Mouse (Mus musculus) midbrain, embryonic 11.5 days (tissue): ENCODE results near the gene Hmmr. TPM values are rescaled to one million over a fixed set of nuclear protein-coding genes. Genes with fewer than 3 reads are reported as not detected.

Experiments
- ATAC-seq: fragments of 200-750 bp; cut with Nextera tagmentation; 2 replicates; pipeline ENCODE4 v1.8.0; 2017; ENCODE audit warnings: moderate TSS enrichment, moderate library complexity; ENCODE audit not compliant: low FRiP score
- DNase-seq: peaks from one replicate; pipeline ENCODE4 v3.0.0; 2015; ENCODE audit warnings: low spot score; ENCODE audit errors: missing footprints
- H3K27ac ChIP-seq: fragments of 300-500 bp; sonication (generic); 2 replicates; pipeline ENCODE4 v1.5.1; 2014; ENCODE audit warnings: low read depth, low read length
- H3K27me3 ChIP-seq: fragments of 300-500 bp; sonication (generic); 2 replicates; pipeline ENCODE4 v1.6.1; 2014; ENCODE audit warnings: mild to moderate bottlenecking, low read length, moderate library complexity, mixed read lengths; ENCODE audit not compliant: control insufficient read depth, insufficient read depth
- H3K36me3 ChIP-seq: fragments of 300-500 bp; sonication (generic); 2 replicates; pipeline ENCODE4 v1.6.1; 2014; ENCODE audit warnings: mild to moderate bottlenecking, low read length, moderate library complexity, mixed read lengths; ENCODE audit not compliant: control insufficient read depth, insufficient read depth
- H3K4me1 ChIP-seq: fragments of 300-500 bp; sonication (generic); 2 replicates; pipeline ENCODE4 v1.6.1; 2014; ENCODE audit warnings: low read length; ENCODE audit not compliant: control insufficient read depth, insufficient read depth
- H3K4me2 ChIP-seq: fragments of 300-500 bp; sonication (generic); 2 replicates; pipeline ENCODE4 v1.6.1; 2014; ENCODE audit warnings: mild to moderate bottlenecking, moderate library complexity
- H3K4me3 ChIP-seq: fragments of 300-500 bp; sonication (generic); 2 replicates; pipeline ENCODE4 v1.5.1; 2014; ENCODE audit warnings: low read depth, low read length
- H3K9ac ChIP-seq: fragments of 300-500 bp; sonication (generic); 2 replicates; pipeline ENCODE4 v1.6.1; 2014; ENCODE audit warnings: low read length
- H3K9me3 ChIP-seq: fragments of 300-500 bp; sonication (generic); 2 replicates; pipeline ENCODE4 v1.6.1; 2016; ENCODE audit warnings: low read length; ENCODE audit not compliant: control insufficient read depth
- WGBS: fragments of 180-500 bp; shearing (Covaris S2); extraction: QIAGEN DNeasy Blood & Tissue Kit; methylation state at CpG from one replicate; pipeline ENCODE4 v1.1.7; 2014; 5-methylcytosine and 5-hydroxymethylcytosine counted together
- polyA plus RNA-seq: library from polyadenylated mRNA; unstranded; fragments of >200 nt; fragmentation: Nextera tagmentation; extraction: Ambion mirVana; gene quantifications from 2 replicates; pipeline ENCODE4 v1.2.1, GENCODE M21; 2014

The Hmmr gene
- polyA plus RNA-seq, 1 experiment from 2014 or later = 66.1 TPM

DNA sequence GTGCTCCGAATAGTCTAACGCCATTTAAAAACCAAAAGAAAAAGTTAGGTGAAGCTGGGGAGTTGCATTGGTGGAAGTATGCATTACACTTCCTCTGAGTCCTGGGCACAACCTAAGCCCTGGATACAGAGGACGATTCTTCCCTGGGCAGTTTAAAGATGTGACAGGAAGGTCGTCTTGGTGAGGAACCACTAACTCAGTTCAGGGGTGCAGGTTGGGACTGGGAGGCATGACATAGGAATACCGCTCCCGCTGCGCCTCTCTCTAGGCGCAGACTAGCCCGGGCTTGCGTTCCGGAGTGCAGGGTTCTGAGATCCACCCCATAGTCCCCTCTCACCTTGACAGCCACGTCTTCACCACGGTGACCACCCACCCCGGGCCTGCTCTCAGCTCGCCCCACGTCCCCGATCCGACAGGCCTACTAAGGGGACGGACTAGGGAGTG is 21.5 kb upstream of the Hmmr start:
- Histone ChIP-seq H3K27me3 (no peaks in the 10 kb centered on the region), H3K4me1 (peaks cover 6% of the 10 kb centered on the region), H3K4me2 (peak overlapping the region; percentile 87), H3K36me3 (no peaks in the 10 kb centered on the region), H3K27ac (no peak overlapping the region; the same call in 1 of the 2 replicates), H3K4me3 (peak overlapping the region; percentile 77), H3K9me3 (no peaks in the 10 kb centered on the region), H3K9ac (peak overlapping the region; percentile 86)
- ATAC-seq (no peak), DNase-seq (peak; percentile 92)
- 4% methylated on average over 19 of the region's 19 CpGs for WGBS

DNA sequence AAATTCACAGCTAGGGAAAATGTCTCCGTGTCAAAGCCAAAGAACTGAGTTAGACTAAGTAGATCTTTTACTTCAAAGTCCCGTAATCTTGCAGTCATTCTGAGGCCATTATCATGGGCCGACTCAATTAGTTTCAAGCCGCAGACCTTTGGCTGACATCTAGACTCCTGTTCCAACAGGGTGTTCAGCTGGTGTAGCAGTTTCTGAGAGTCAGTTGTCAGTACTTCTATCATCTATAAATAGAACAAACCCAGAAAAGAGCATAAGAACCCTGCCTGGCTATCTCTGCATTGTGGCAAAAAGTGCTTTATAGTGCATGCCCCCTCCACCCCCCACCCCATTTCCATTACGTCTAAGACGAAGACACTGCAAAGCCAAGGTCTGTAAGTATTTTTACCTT is 20.6 kb upstream of the Hmmr start:
- H3K27me3 ChIP-seq = no peaks in the 10 kb centered on the region
- H3K4me3 ChIP-seq = no peak overlapping the region
- ATAC-seq = no peak
- no peaks in the 10 kb centered on the region for H3K9me3 ChIP-seq
- H3K9ac ChIP-seq = no peak overlapping the region
- WGBS = 82% methylated on average over 6 of the region's 6 CpGs
- no peaks in the 10 kb centered on the region for H3K36me3 ChIP-seq
- no peak overlapping the region for H3K4me2 ChIP-seq
- peaks cover 6% of the 10 kb centered on the region for H3K4me1 ChIP-seq
- no peak overlapping the region for H3K27ac ChIP-seq
- DNase-seq = no peak

DNA sequence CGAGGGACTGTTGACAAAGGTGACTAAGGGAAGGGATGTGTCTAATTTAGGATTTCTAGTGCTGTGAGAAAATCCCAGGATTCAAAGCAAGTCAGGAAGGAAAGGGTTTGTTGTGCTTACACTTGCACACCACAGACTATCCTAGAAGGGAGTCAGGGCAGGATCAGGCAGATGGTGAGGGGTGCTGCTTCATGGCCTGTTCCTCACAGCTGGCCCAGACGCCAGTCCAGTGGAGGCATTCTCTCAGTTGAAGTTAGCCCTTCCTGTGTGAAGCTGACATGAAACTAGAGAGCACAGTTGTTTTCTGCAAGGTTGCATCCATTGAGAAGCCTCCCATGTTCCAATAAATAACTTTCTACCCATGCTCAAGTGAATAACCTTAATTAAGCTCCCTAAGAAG is 14.5 kb upstream of the Hmmr start:
- Histone ChIP-seq H3K4me3 (no peak overlapping the region), H3K4me2 (no peak overlapping the region), H3K4me1 (no peaks in the 10 kb centered on the region), H3K27ac (no peak overlapping the region), H3K9me3 (no peaks in the 10 kb centered on the region), H3K36me3 (no peaks in the 10 kb centered on the region), H3K27me3 (no peaks in the 10 kb centered on the region), H3K9ac (no peak overlapping the region)
- ATAC-seq (no peak), DNase-seq (no peak)
- 70% methylated on average over 2 of the region's 2 CpGs for WGBS

DNA sequence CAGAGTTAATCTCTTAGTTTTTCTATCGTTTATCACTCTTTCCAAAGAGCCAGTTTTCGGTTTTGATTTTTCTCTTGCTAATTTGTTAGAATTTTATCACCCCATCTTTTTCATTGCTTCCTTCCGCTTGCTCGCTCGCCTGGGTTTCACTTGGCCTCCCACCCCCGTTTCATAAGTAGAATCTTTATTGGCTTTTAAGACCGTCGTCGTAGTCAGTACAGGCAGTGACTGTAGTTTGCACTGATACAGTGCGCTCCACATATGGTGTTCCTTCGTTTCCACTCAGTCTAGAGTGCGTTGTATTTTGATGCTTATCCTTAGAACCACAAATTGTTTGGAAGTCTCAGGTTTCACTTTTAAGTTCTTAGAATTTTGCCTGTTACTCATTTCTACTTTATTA is 13.1 kb upstream of the Hmmr start:
- H3K36me3 ChIP-seq = no peaks in the 10 kb centered on the region
- H3K4me2 ChIP-seq = no peak overlapping the region
- no peak overlapping the region for H3K9ac ChIP-seq
- 93% methylated on average over 12 of the region's 12 CpGs for WGBS
- ATAC-seq = no peak
- H3K27ac ChIP-seq = no peak overlapping the region
- no peaks in the 10 kb centered on the region for H3K9me3 ChIP-seq
- no peak for DNase-seq
- H3K4me1 ChIP-seq = no peaks in the 10 kb centered on the region
- no peaks in the 10 kb centered on the region for H3K27me3 ChIP-seq
- H3K4me3 ChIP-seq = no peak overlapping the region

DNA sequence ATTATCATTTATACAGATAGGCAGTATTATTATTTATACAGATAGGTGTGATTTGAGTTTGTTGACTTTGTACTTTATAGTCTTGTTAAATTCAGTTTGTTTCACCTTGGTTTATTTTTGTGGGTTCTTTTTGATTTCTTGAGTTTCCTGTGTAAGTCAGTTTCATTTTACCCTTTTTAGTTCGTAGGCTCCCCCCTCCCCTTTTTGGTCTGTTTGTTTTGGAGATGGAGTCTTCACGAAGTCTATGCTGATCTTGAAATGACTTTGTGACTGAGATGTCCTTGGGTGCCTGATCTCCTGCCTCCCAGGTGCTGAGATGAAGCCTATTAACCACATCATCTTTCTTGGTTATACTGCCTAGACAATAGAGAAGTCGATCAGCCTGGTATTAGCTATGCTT is 11.1 kb upstream of the Hmmr start:
- no peaks in the 10 kb centered on the region for H3K36me3 ChIP-seq
- H3K4me1 ChIP-seq = no peaks in the 10 kb centered on the region
- H3K27me3 ChIP-seq = no peaks in the 10 kb centered on the region
- H3K4me2 ChIP-seq = no peak overlapping the region
- H3K9me3 ChIP-seq = no peaks in the 10 kb centered on the region
- H3K27ac ChIP-seq = no peak overlapping the region
- no peak overlapping the region for H3K9ac ChIP-seq
- DNase-seq (no peak), ATAC-seq (no peak)
- no peak overlapping the region for H3K4me3 ChIP-seq
- WGBS = 88% methylated on average over 3 of the region's 3 CpGs

DNA sequence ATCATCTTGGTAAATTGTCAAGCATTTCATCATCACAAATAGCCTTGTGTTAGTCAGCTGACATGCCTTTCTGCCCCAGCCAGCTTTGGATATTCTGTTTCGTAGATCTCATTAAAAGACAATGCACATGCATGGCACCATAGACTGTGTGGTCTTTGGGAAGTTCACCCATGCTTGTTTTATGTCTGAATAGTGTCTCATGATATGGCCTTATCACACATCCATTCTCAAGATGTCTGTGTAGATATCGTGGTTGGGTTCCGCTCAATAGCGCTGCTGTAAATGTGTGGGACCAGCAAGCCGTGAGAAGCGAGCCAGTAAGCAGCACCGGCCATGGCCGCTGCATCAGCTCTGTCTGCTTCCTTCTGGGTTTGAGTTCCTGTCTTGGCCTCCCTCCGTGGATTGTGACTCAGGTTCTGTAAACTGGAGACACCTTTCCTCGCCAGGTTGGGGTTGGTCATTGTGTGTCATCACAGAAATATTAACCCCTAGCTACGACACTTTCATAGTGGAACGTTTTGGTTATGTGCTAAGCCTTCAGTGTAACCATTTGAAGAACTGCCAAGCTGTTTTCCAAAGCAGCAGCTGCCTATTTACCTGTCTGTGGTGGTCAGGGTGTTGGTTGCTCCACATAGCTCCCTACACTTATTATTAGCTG is 8.5 kb upstream of the Hmmr start:
- WGBS = 94% methylated on average over 12 of the region's 12 CpGs
- peaks cover 6% of the 10 kb centered on the region; the same call in 1 of the 2 replicates for H3K36me3 ChIP-seq
- H3K4me1 ChIP-seq = no peaks in the 10 kb centered on the region
- DNase-seq (no peak), ATAC-seq (no peak)
- H3K4me3 ChIP-seq = no peak overlapping the region
- no peak overlapping the region for H3K27ac ChIP-seq
- H3K27me3 ChIP-seq = no peaks in the 10 kb centered on the region
- H3K4me2 ChIP-seq = no peak overlapping the region
- no peak overlapping the region for H3K9ac ChIP-seq
- H3K9me3 ChIP-seq = no peaks in the 10 kb centered on the region

DNA sequence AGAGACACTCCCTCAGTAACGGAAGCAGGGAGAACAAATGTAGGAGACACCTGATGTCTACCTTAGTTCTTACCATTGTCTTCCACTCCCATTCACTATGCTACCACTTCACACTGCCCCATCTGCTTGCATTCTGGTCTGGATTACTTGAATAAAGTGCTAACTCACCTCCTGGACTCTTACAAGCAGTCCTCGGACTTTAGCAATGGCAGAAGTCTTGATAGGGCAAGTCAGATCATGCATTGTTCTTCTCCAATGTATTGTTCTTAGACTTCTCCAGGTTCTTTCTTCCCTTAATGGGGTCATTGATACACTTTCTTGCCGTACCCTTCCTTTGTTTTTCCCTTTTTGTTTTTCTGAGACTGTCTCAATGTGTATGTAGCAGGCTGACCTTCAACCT is 4.1 kb upstream of the Hmmr start:
- Histone ChIP-seq H3K4me3 (no peak overlapping the region), H3K36me3 (peaks cover 8% of the 10 kb centered on the region; the same call in 1 of the 2 replicates), H3K27me3 (no peaks in the 10 kb centered on the region), H3K4me2 (no peak overlapping the region), H3K9me3 (no peaks in the 10 kb centered on the region), H3K9ac (no peak overlapping the region), H3K27ac (no peak overlapping the region), H3K4me1 (peaks cover 14% of the 10 kb centered on the region)
- no peak for DNase-seq
- WGBS = 89% methylated on average over 3 of the region's 3 CpGs
- ATAC-seq = no peak

DNA sequence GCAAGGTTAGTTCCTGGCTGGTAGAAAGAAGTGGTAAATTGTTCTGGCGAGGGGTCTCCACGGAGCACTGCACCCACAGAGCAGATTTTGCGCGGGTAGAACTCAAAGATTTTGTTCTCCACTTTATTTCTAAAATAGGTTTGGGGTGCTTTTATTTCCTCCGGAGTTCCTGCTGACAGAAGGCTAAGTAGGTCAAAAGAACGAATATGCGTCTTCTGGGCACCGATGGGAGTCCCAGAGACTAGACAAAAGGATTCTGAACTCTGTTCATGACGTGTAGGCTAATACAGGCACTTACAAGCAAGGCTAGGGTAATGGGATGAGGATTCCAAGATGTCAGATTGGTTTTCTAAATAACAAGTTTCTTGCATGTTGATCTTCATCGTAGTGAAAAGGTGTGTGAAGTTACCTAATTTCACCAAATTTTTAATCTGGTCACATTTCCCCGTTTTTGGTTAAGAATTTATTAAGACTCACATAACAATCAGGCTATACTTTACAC is 1.1 kb upstream of the Hmmr start:
- Histone ChIP-seq H3K4me1 (peaks cover 22% of the 10 kb centered on the region), H3K4me2 (peak overlapping the region; percentile 72), H3K27ac (peak overlapping the region; percentile 76; the same call in 1 of the 2 replicates), H3K27me3 (no peaks in the 10 kb centered on the region), H3K36me3 (peaks cover 8% of the 10 kb centered on the region; the same call in 1 of the 2 replicates), H3K4me3 (peak overlapping the region; percentile 86), H3K9ac (peak overlapping the region; percentile 97), H3K9me3 (no peaks in the 10 kb centered on the region)
- no peak for ATAC-seq
- 5% methylated on average over 11 of the region's 11 CpGs for WGBS
- peak; percentile 91 for DNase-seq

DNA sequence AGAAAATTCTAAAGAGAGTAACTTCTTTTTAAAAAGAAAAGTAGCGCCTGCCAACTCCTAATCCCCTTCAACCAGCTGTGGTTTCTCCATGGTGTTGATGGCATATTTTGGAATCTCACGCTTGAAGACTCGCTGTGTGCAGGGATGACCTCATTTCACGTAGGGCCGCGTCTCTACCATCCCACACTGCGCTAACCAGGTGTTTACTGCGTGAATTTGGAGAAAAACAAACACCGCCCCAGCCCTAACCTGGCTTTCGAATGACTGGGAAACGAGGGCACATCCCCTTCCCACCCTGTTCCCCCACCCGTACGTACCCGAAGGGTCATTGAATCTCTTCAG is 254 bp downstream of the Hmmr start:
- no peak overlapping the region; the same call in 1 of the 2 replicates for H3K27ac ChIP-seq
- H3K9ac ChIP-seq = peak overlapping the region; percentile 69
- under 1% methylated on average over 14 of the region's 14 CpGs for WGBS
- no peak for DNase-seq
- peak; percentile 63 for ATAC-seq
- peaks cover 8% of the 10 kb centered on the region; the same call in 1 of the 2 replicates for H3K36me3 ChIP-seq
- no peaks in the 10 kb centered on the region for H3K27me3 ChIP-seq
- peak overlapping the region; percentile 69 for H3K4me2 ChIP-seq
- no peaks in the 10 kb centered on the region for H3K9me3 ChIP-seq
- peaks cover 22% of the 10 kb centered on the region for H3K4me1 ChIP-seq
- H3K4me3 ChIP-seq = peak overlapping the region; percentile 86
